In the genomic region with DNA sequence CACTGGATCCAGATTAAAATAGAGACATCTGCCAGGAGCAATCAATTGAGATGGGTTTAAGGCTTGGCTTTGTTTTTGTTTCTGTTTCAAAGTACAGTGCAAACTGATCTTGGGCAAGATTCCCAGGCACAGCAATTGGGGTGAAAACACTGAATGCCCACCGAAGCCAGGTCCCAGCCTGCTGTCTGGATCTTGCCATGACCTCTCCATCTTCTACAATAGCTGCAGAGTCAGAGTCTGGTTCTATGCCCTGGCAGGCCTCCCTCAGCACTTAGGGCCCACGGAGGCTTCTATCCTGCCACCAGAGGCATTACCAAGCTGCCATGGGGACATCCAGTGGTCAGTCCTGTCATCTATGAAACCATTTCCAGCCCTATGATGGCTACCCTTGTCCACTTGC, we compare ENCODE assay signal across 17 mouse cellular contexts.
DNase-seq lines count a peak whose midpoint lies in the region; ATAC-seq and TF ChIP-seq lines count a peak whose summit lies in the region.
"Had no signal": no experiment of that assay in that cellular context is flagged by ENCODE, and none has a peak within 500 bp of the region (broad histone marks: within the 10 kb centered on the region; RNA-seq: fewer than 3 reads in every experiment).

No protein-coding gene starts in this region.

- ATAC-seq in cerebellum, adult (ENCODE audit: insufficient number of reproducible peaks, low FRiP score, low TSS enrichment), result no peak
- no peak for ATAC-seq in heart, embryonic 12.5 days (ENCODE audit: insufficient number of reproducible peaks, low FRiP score)
- ATAC-seq: intestine, embryonic 16.5 days; Patski had no signal

- no peak overlapping the region for H3K9ac ChIP-seq in heart, embryonic 12.5 days
- H3K9ac ChIP-seq: embryonic facial prominence, embryonic 13.5 days; liver, embryonic 13.5 days had no signal

- peak; percentile 41 for TF ChIP-seq CTCF in layer of hippocampus, adult 2 months (conservative IDR thresholded peaks at IDR 0.05)

- H3K9me3 ChIP-seq in heart, embryonic 12.5 days (replicated peaks), result no peaks in the 10 kb centered on the region
- H3K9me3 ChIP-seq: embryonic facial prominence, embryonic 13.5 days; liver, embryonic 13.5 days had no signal

- H3K4me2 ChIP-seq in heart, embryonic 12.5 days, result no peak overlapping the region
- H3K4me2 ChIP-seq: embryonic facial prominence, embryonic 13.5 days; liver, embryonic 13.5 days had no signal

- no peak overlapping the region for H3K27ac ChIP-seq in heart, embryonic 12.5 days (ENCODE audit: poor library complexity, severe bottlenecking)
- no peak overlapping the region for H3K27ac ChIP-seq in layer of hippocampus, adult 2 months
- H3K27ac ChIP-seq: embryonic facial prominence, embryonic 13.5 days; liver, embryonic 13.5 days had no signal

- WGBS in heart, embryonic 12.5 days, result 80% methylated on average over 2 of the region's 2 CpGs

- H3K4me1 ChIP-seq in heart, embryonic 12.5 days (replicated peaks), result no peaks in the 10 kb centered on the region
- H3K4me1 ChIP-seq: liver, embryonic 13.5 days had no signal

- no peaks in the 10 kb centered on the region for H3K36me3 ChIP-seq in heart, embryonic 12.5 days
- H3K36me3 ChIP-seq: embryonic facial prominence, embryonic 13.5 days; liver, embryonic 13.5 days had no signal

- H3K27me3 ChIP-seq in heart, embryonic 12.5 days (replicated peaks), result peaks cover 6% of the 10 kb centered on the region; the same call in 1 of the 2 replicates
- H3K27me3 ChIP-seq: embryonic facial prominence, embryonic 13.5 days; liver, embryonic 13.5 days; Patski had no signal

- H3K4me3 ChIP-seq in heart, embryonic 12.5 days, result no peak overlapping the region
- H3K4me3 ChIP-seq in layer of hippocampus, adult 2 months, result no peak overlapping the region
- H3K4me3 ChIP-seq: embryonic facial prominence, embryonic 13.5 days; liver, embryonic 13.5 days had no signal

- DNase-seq in cerebellum, adult 9-11 months, result peak; percentile 2
- peak; percentile 88 for DNase-seq in heart, adult 11 months
- no peak for DNase-seq in layer of hippocampus, adult 2 months (ENCODE audit: low spot score in 2 of 2)
- DNase-seq in layer of hippocampus, postnatal 36 days, result no peak
- DNase-seq in right cerebral cortex, postnatal 10 days (ENCODE audit: low spot score in 2 of 2), result peak; percentile 44 to 49
- DNase-seq in right cerebral cortex, postnatal 36 days (ENCODE audit: low spot score in 2 of 2), result no peak
- DNase-seq: cerebellum, postnatal 25 days; heart, postnatal 10 days; kidney, postnatal 4 days; liver, embryonic 13.5 days; lung, postnatal 4 days; thymus, postnatal 4 days had no signal

Comparison
In these comparisons a context has a peak if more than half of its experiments do, and no peak if none do; other contexts are left out.
1. DNase-seq: peak in cerebellum, adult 9-11 months (single experiment), heart, adult 11 months (single experiment) and right cerebral cortex, postnatal 10 days (2 of 2); none in layer of hippocampus, adult 2 months (0 of 2), layer of hippocampus, postnatal 36 days (0 of 2) and right cerebral cortex, postnatal 36 days (0 of 2).